Mouse (Mus musculus) ES-Bruce4 (cell line): Measurements from ENCODE around the gene Eml2.

ENCODE experiments used
- CTCF ChIP-seq: IDR thresholded peaks from one replicate; pipeline ENCODE4 v1.8.1; 2011; ENCODE audit warnings: low read depth, low read length
- EP300 ChIP-seq: IDR thresholded peaks from 2 replicates; pipeline ENCODE4 v1.6.1; 2011; ENCODE audit warnings: low read depth, low read length; ENCODE audit not compliant: insufficient read depth

GRCm38 (mm10) chr7:19220061-19220460 is 43.8 kb downstream of the Eml2 start:
- TF ChIP-seq CTCF (no peak), EP300 (no peak)
